Mouse (Mus musculus): Measurements from ENCODE around the gene Nell2. TPM values are rescaled to one million over a fixed set of nuclear protein-coding genes. Genes with fewer than 3 reads are reported as not detected.

Nell2 gene
- polyA plus RNA-seq, 1 experiment: 0.62 TPM

DNA sequence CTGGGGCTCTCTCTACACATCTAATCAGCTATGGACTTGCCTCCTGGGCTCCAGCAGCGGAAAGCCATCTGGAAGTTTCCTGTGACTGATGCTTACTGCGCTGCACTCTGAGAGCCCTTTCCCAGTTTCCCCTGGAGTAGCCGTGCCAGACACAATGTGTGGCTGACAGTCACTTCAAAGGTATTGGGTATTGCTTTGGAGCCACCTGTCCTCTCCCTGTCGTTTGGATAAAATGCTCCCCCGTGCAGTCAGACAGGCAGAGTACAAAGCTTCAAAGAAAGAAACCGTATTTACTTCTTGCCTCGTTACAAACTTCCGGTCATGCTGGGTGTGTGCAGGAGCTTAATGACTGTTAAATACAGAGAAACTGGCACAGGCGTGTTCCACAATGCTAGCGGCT is 239.3 kb downstream of the Nell2 start:
- no peaks in the 10 kb centered on the region for H3K79me2 ChIP-seq (ENCODE audit: control insufficient read depth, insufficient read depth)
- no peak overlapping the region for H3K4me3 ChIP-seq (ENCODE audit: insufficient read depth, poor library complexity, severe bottlenecking)
- H3ac ChIP-seq (ENCODE audit: control insufficient read depth, insufficient read length, low read depth): no peak overlapping the region
- H3K27me3 ChIP-seq (ENCODE audit: control insufficient read depth, insufficient read depth, insufficient read length): no peaks in the 10 kb centered on the region
- TF ChIP-seq MAX (IDR thresholded peaks at IDR 0.05) (no peak), USF1 (IDR thresholded peaks at IDR 0.05; ENCODE audit: low read depth) (no peak), CTCF (IDR thresholded peaks at IDR 0.05; ENCODE audit: control insufficient read depth, insufficient read depth, insufficient read length) (no peak), MYOD1 (IDR thresholded peaks at IDR 0.05; ENCODE audit: control insufficient read depth, insufficient read length, low read depth) (no peak), CEBPB (IDR thresholded peaks at IDR 0.05; ENCODE audit: low read depth) (no peak), FOSL1 (IDR thresholded peaks at IDR 0.05; ENCODE audit: insufficient read depth, low read length, poor library complexity, severe bottlenecking) (no peak), MYOG (IDR thresholded peaks at IDR 0.05; ENCODE audit: control insufficient read depth, extremely low read depth, insufficient read length) (no peak)
- no peaks in the 10 kb centered on the region for H3K36me3 ChIP-seq (ENCODE audit: control insufficient read depth, insufficient read depth)
- H3K79me3 ChIP-seq (ENCODE audit: low read depth): no peaks in the 10 kb centered on the region

DNA sequence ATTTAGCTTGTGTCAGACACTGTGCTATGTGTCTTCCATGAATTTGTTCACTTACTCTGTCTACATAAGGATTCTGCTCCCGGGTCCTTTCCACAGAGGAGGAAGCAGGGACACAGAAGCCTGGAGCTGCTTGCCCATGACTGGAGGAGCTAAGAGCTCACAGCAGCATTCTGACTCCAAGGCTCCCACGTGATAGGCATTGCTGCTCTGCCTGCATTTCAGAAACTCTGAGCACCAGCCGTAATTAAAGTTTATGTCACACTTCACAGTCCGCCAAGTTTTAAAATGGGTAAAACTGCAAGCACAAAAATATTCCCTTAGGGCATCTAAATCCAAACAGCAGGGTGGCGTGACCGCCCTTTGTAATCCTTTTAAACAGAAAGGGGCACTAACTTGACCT is 243.2 kb downstream of the Nell2 start:
- H3K79me3 ChIP-seq (ENCODE audit: low read depth): no peaks in the 10 kb centered on the region
- no peaks in the 10 kb centered on the region for H3K36me3 ChIP-seq (ENCODE audit: control insufficient read depth, insufficient read depth)
- H3ac ChIP-seq (ENCODE audit: control insufficient read depth, insufficient read length, low read depth): no peak overlapping the region
- H3K4me3 ChIP-seq (ENCODE audit: insufficient read depth, poor library complexity, severe bottlenecking): no peak overlapping the region
- TF ChIP-seq CEBPB (IDR thresholded peaks at IDR 0.05; ENCODE audit: low read depth): no peak
- no peak for TF ChIP-seq FOSL1 (IDR thresholded peaks at IDR 0.05; ENCODE audit: insufficient read depth, low read length, poor library complexity, severe bottlenecking)
- TF ChIP-seq MYOD1 (IDR thresholded peaks at IDR 0.05; ENCODE audit: control insufficient read depth, insufficient read length, low read depth): no peak
- no peak for TF ChIP-seq MAX (IDR thresholded peaks at IDR 0.05)
- TF ChIP-seq CTCF (IDR thresholded peaks at IDR 0.05; ENCODE audit: control insufficient read depth, insufficient read depth, insufficient read length): no peak
- TF ChIP-seq MYOG (IDR thresholded peaks at IDR 0.05; ENCODE audit: control insufficient read depth, extremely low read depth, insufficient read length): no peak
- TF ChIP-seq USF1 (IDR thresholded peaks at IDR 0.05; ENCODE audit: low read depth): no peak
- no peaks in the 10 kb centered on the region for H3K27me3 ChIP-seq (ENCODE audit: control insufficient read depth, insufficient read depth, insufficient read length)
- no peaks in the 10 kb centered on the region for H3K79me2 ChIP-seq (ENCODE audit: control insufficient read depth, insufficient read depth)

DNA sequence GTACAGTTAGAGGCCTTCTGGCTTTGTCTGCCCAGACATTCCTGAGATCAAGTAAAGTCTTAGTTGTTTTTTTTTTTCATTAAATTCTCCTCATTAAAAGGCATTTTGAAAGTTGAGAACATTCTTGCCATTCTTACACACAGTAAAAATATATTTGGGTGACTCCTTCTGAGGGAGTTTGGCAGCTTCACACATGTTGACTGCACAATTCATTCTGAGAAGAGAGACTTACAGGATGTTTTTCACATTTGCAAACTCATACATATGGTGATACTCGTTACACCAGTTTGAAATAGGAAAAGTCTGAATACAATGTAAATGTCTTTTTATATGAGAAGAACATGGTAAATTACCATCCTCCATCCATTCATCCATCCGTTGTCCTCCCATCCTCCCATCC is 247.4 kb downstream of the Nell2 start:
- no peaks in the 10 kb centered on the region for H3K36me3 ChIP-seq (ENCODE audit: control insufficient read depth, insufficient read depth)
- no peaks in the 10 kb centered on the region for H3K27me3 ChIP-seq (ENCODE audit: control insufficient read depth, insufficient read depth, insufficient read length)
- H3ac ChIP-seq (ENCODE audit: control insufficient read depth, insufficient read length, low read depth): no peak overlapping the region
- no peaks in the 10 kb centered on the region for H3K79me2 ChIP-seq (ENCODE audit: control insufficient read depth, insufficient read depth)
- H3K79me3 ChIP-seq (ENCODE audit: low read depth): no peaks in the 10 kb centered on the region
- no peak overlapping the region for H3K4me3 ChIP-seq (ENCODE audit: insufficient read depth, poor library complexity, severe bottlenecking)
- TF ChIP-seq CEBPB (IDR thresholded peaks at IDR 0.05; ENCODE audit: low read depth) (no peak), FOSL1 (IDR thresholded peaks at IDR 0.05; ENCODE audit: insufficient read depth, low read length, poor library complexity, severe bottlenecking) (no peak), CTCF (IDR thresholded peaks at IDR 0.05; ENCODE audit: control insufficient read depth, insufficient read depth, insufficient read length) (no peak), MAX (IDR thresholded peaks at IDR 0.05) (no peak), USF1 (IDR thresholded peaks at IDR 0.05; ENCODE audit: low read depth) (no peak), MYOD1 (IDR thresholded peaks at IDR 0.05; ENCODE audit: control insufficient read depth, insufficient read length, low read depth) (no peak), MYOG (IDR thresholded peaks at IDR 0.05; ENCODE audit: control insufficient read depth, extremely low read depth, insufficient read length) (no peak)

DNA sequence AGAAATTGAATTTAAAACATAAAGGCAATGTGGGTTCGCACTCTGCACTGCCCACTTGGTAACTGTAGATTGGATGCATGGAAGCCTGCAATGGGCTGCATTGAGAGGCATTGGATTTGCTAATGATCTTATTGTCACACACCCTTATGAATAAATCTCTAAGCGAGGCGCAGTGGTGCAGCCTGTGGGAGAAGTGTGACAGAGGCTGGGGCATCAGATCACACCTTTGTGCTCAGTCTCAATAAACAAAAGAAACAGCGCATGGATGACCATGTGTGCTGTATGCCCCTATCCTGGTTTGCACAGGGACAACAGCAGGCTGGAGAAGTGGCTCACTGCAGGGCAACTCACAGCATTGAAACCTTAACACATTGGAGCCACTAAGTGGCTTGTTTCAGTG is 250.4 kb downstream of the Nell2 start:
- Histone ChIP-seq H3ac (ENCODE audit: control insufficient read depth, insufficient read length, low read depth) (no peak overlapping the region), H3K36me3 (ENCODE audit: control insufficient read depth, insufficient read depth) (no peaks in the 10 kb centered on the region), H3K27me3 (ENCODE audit: control insufficient read depth, insufficient read depth, insufficient read length) (no peaks in the 10 kb centered on the region), H3K79me2 (ENCODE audit: control insufficient read depth, insufficient read depth) (no peaks in the 10 kb centered on the region), H3K4me3 (ENCODE audit: insufficient read depth, poor library complexity, severe bottlenecking) (no peak overlapping the region), H3K79me3 (ENCODE audit: low read depth) (no peaks in the 10 kb centered on the region)
- TF ChIP-seq MYOD1 (IDR thresholded peaks at IDR 0.05; ENCODE audit: control insufficient read depth, insufficient read length, low read depth): no peak
- TF ChIP-seq FOSL1 (IDR thresholded peaks at IDR 0.05; ENCODE audit: insufficient read depth, low read length, poor library complexity, severe bottlenecking): no peak
- TF ChIP-seq CTCF (IDR thresholded peaks at IDR 0.05; ENCODE audit: control insufficient read depth, insufficient read depth, insufficient read length): no peak

DNA sequence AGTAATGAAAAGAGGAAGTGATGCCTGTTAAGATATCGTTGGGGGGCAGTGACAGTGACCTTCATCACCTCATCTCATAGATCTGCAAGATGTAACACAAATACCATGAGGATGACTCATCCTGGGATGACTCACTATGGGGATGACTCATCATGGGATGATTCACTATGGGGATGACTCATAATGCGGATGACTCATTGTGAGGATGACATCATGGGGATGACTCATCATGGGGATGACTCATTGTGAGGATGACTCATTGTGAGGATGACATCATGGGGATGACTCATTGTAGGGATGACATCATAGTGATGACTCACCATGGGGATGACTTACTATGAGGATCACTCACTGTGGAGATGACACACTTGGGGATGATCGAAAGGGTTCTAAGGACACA is 251.8 kb downstream of the Nell2 start:
- no peak overlapping the region for H3K4me3 ChIP-seq (ENCODE audit: insufficient read depth, poor library complexity, severe bottlenecking)
- H3K79me2 ChIP-seq (ENCODE audit: control insufficient read depth, insufficient read depth): no peaks in the 10 kb centered on the region
- H3K79me3 ChIP-seq (ENCODE audit: low read depth): no peaks in the 10 kb centered on the region
- no peak overlapping the region for H3ac ChIP-seq (ENCODE audit: control insufficient read depth, insufficient read length, low read depth)
- TF ChIP-seq FOSL1 (IDR thresholded peaks at IDR 0.05; ENCODE audit: insufficient read depth, low read length, poor library complexity, severe bottlenecking) (peak; percentile 99), CEBPB (IDR thresholded peaks at IDR 0.05; ENCODE audit: low read depth) (no peak)
- H3K27me3 ChIP-seq (ENCODE audit: control insufficient read depth, insufficient read depth, insufficient read length): no peaks in the 10 kb centered on the region
- H3K36me3 ChIP-seq (ENCODE audit: control insufficient read depth, insufficient read depth): no peaks in the 10 kb centered on the region

DNA sequence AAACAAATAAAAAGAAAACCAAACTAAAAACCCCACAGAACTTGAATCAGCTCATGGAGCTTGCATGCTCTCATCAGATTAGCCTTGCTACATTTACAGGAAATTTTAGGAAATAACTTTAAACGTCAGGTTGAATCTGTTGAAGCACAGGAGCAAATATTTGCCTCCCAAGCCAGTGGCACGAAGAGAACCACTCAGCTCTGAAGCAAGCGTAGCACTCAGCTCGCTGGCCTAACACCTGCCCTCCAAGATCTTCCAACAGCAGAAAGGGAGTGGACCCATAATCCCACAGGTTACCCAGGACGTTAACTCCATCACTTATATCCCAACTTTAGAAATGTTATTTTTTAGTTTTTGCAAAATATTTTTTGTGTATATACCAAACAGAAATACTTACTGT is 252.8 kb downstream of the Nell2 start:
- Histone ChIP-seq H3K79me2 (ENCODE audit: control insufficient read depth, insufficient read depth) (no peaks in the 10 kb centered on the region), H3ac (ENCODE audit: control insufficient read depth, insufficient read length, low read depth) (no peak overlapping the region), H3K79me3 (ENCODE audit: low read depth) (no peaks in the 10 kb centered on the region), H3K4me3 (ENCODE audit: insufficient read depth, poor library complexity, severe bottlenecking) (no peak overlapping the region), H3K36me3 (ENCODE audit: control insufficient read depth, insufficient read depth) (no peaks in the 10 kb centered on the region), H3K27me3 (ENCODE audit: control insufficient read depth, insufficient read depth, insufficient read length) (no peaks in the 10 kb centered on the region)
- no peak for TF ChIP-seq MYOG (IDR thresholded peaks at IDR 0.05; ENCODE audit: control insufficient read depth, extremely low read depth, insufficient read length)
- TF ChIP-seq CEBPB (IDR thresholded peaks at IDR 0.05; ENCODE audit: low read depth): no peak
- TF ChIP-seq MAX (IDR thresholded peaks at IDR 0.05): no peak
- TF ChIP-seq MYOD1 (IDR thresholded peaks at IDR 0.05; ENCODE audit: control insufficient read depth, insufficient read length, low read depth): no peak
- no peak for TF ChIP-seq FOSL1 (IDR thresholded peaks at IDR 0.05; ENCODE audit: insufficient read depth, low read length, poor library complexity, severe bottlenecking)
- no peak for TF ChIP-seq CTCF (IDR thresholded peaks at IDR 0.05; ENCODE audit: control insufficient read depth, insufficient read depth, insufficient read length)
- TF ChIP-seq USF1 (IDR thresholded peaks at IDR 0.05; ENCODE audit: low read depth): no peak
